Mouse (Mus musculus) forebrain, embryonic 15.5 days (tissue): Measurements from ENCODE around the gene Dtx1. TPM values are rescaled to one million over a fixed set of nuclear protein-coding genes. Genes with fewer than 3 reads are reported as not detected.
A peak's percentile ranks its signal among the peaks of the same experiment; 100 is the strongest.

Experiments used
- ATAC-seq: fragments of 200-750 bp; cut with Nextera tagmentation; replicated peaks from 2 replicates; pipeline ENCODE4 v1.8.0; 2017; ENCODE audit warnings: mild to moderate bottlenecking, moderate TSS enrichment, moderate library complexity
- H3K27ac ChIP-seq: fragments of 300-500 bp; sonication (generic); replicated peaks from 2 replicates; pipeline ENCODE4 v1.5.1; 2015; ENCODE audit warnings: mild to moderate bottlenecking, inconsistent platforms
- H3K27me3 ChIP-seq: fragments of 300-500 bp; sonication (generic); 2 replicates; pipeline ENCODE4 v1.6.1; 2015; ENCODE audit warnings: inconsistent platforms
- H3K36me3 ChIP-seq: fragments of 300-500 bp; sonication (generic); 2 replicates; pipeline ENCODE4 v1.6.1; 2015; ENCODE audit warnings: mild to moderate bottlenecking, inconsistent platforms
- H3K4me1 ChIP-seq: fragments of 300-500 bp; sonication (generic); 2 replicates; pipeline ENCODE4 v1.6.1; 2015; ENCODE audit warnings: inconsistent platforms
- H3K4me2 ChIP-seq: fragments of 300-500 bp; sonication (generic); replicated peaks from 2 replicates; pipeline ENCODE4 v1.6.1; 2015; ENCODE audit warnings: mild to moderate bottlenecking, inconsistent platforms
- H3K4me3 ChIP-seq: fragments of 300-500 bp; sonication (generic); 2 replicates; pipeline ENCODE4 v1.5.1; 2015; ENCODE audit warnings: mild to moderate bottlenecking, inconsistent platforms
- H3K9ac ChIP-seq: fragments of 300-500 bp; sonication (generic); replicated peaks from 2 replicates; pipeline ENCODE4 v1.6.1; 2015; ENCODE audit warnings: mild to moderate bottlenecking, inconsistent platforms
- H3K9me3 ChIP-seq: fragments of 300-500 bp; sonication (generic); 2 replicates; pipeline ENCODE4 v1.6.1; 2016; ENCODE audit warnings: inconsistent platforms
- WGBS: fragments of 180-500 bp; shearing (Covaris S2); methylation state at CpG from one replicate; pipeline ENCODE4 v1.1.7; 2015; ENCODE audit warnings: mixed read lengths; 5-methylcytosine and 5-hydroxymethylcytosine counted together
- polyA plus RNA-seq: library from polyadenylated mRNA; unstranded; fragments of >200 nt; fragmentation: Nextera tagmentation; extraction: Ambion mirVana; gene quantifications from 2 replicates; pipeline ENCODE4 v1.2.1, GENCODE M21; 2015

Dtx1 gene
- 48.2 and 52.8 TPM in 2 replicates for polyA plus RNA-seq

DNA sequence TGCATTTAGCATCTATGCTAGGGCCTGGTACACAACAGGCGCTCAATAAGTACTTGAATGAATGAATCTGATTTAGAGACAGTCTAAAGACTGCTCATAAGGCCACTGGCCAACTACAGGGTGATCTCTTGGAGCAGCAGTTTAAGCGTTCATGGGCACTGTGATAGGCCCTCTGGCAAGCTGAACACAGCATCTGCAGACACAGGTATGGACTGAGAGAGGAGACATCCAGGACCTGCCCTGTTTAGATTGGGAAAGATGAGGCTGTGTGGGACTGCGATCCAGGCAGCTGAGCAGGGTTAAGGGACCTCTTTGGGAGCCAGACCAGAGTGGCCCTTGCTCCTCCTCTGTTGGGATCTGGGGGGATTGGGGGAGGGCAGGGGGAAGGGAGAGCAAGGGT lies at the start of gene Dtx1:
Gene Dtx1, minus strand, starts transcription at position 101 of the 400 bp plus-strand sequence.
- Histone ChIP-seq H3K4me1 (peaks cover 57% of the 10 kb centered on the region), H3K36me3 (no peaks in the 10 kb centered on the region), H3K27ac (peak within 1 kb of the TSS; percentile 85), H3K9me3 (no peaks in the 10 kb centered on the region), H3K9ac (peak within 1 kb of the TSS; percentile 80), H3K4me3 (peak within 1 kb of the TSS; percentile 81), H3K4me2 (peak within 1 kb of the TSS; percentile 90), H3K27me3 (0 out of 2 replicates have a peak, but pooled peaks cover 3% of the 10 kb centered on the region)
- 0 out of 2 replicates have a peak, but pooled peaks have one; percentile 12 for ATAC-seq
- 30% methylated on average over 3 of the region's 3 CpGs for WGBS

DNA sequence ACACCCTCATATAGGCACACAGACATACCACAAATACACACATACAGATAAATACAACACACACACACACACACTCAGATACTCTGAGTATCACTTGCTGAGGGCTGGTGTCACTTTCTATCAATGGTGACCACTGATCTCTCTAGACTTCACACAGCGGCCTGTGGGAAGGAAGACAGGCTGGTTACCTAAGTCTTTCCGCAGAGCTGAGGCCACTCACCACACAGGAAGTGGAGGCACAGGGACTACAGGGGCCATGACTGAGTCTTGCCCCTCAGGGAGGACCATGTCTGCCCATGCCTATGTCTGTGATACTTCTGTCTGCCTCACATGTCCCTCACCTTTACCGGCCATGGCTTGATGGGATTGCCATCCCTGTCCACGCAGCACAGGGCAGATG lies 42.5 kb upstream of the Dtx1 start:
- ATAC-seq = no peak
- H3K27me3 ChIP-seq = no peaks in the 10 kb centered on the region

DNA sequence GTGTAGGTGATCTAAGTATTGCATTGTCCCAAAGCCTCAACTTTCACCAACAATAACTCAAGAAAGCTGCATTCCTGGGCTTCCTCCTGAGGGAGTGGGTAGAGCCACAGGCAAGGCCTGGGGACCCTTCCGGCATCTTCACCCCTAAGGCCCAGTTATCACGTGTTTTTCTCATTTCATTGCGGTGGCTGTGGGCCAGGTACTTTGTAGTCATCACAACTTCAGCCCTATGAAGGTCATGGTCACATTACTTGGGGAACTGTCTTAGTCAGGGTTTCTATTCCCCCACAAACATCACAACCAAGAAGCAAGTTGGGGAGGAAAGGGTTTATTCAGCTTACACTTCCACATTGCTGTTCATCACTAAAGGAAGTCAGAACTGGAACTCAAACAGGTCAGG lies 41.1 kb upstream of the Dtx1 start:
- Histone ChIP-seq H3K9me3 (no peaks in the 10 kb centered on the region), H3K27me3 (no peaks in the 10 kb centered on the region), H3K27ac (no peak overlapping the region), H3K9ac (no peak overlapping the region), H3K4me3 (no peak overlapping the region), H3K4me2 (no peak overlapping the region), H3K4me1 (no peaks in the 10 kb centered on the region), H3K36me3 (no peaks in the 10 kb centered on the region)
- 86% methylated on average over 3 of the region's 3 CpGs for WGBS
- ATAC-seq = no peak

More for the DNA sequence above, 42.5 kb upstream of the Dtx1 start:
- H3K4me2 ChIP-seq = no peak overlapping the region
- WGBS = 95% methylated on average over 4 of the region's 4 CpGs
- H3K9ac ChIP-seq = no peak overlapping the region
- H3K9me3 ChIP-seq = no peaks in the 10 kb centered on the region
- no peaks in the 10 kb centered on the region for H3K4me1 ChIP-seq
- H3K4me3 ChIP-seq = no peak overlapping the region
- H3K36me3 ChIP-seq = no peaks in the 10 kb centered on the region
- no peak overlapping the region for H3K27ac ChIP-seq

DNA sequence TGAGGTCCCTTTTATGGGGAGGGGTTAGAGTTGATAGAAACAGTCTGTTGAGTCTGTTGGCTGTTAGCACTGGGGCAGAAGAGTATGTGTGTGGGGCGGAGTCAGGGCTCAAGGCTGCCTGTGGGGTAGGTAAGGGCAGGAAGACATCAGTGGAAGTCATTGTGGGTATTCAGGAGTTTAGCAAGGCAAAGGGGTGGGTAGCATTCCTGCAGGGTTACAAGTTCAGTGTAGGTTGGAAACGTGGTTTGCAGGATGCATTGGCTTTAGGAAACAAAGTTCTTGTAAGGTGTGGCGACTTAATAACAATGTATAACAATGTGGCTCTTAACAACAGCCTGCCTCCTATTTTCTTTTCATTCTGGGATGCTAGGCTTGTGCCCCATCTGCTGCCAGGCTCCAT lies 39.5 kb upstream of the Dtx1 start:
- no peak overlapping the region for H3K4me3 ChIP-seq
- no peaks in the 10 kb centered on the region for H3K27me3 ChIP-seq
- no peaks in the 10 kb centered on the region for H3K9me3 ChIP-seq
- no peak for ATAC-seq
- no peaks in the 10 kb centered on the region for H3K36me3 ChIP-seq
- no peaks in the 10 kb centered on the region for H3K4me1 ChIP-seq
- 66% methylated on average over 3 of the region's 3 CpGs for WGBS
- H3K4me2 ChIP-seq = no peak overlapping the region
- H3K27ac ChIP-seq = no peak overlapping the region
- H3K9ac ChIP-seq = no peak overlapping the region

DNA sequence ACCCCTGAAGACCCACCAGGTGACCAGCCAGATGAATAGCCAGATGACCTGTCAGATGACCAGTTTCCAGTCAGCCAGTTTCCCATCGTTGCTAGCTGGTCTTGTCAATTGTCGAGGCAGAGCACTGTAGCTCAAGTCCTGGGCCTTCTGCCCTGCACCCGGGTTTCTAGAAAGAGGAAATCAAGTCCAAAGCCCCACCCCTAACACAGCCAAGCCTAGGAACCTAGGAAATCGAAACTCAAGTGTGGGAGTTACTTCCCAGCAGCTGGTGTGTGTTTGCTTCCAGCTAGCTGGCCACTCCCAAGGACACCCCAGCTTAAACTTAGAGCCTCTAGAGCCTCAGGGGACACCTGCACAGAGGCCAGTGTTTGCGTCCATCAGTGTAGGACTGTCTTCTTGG lies 38.0 kb upstream of the Dtx1 start, which contains the start of gene Oas2:
Gene Oas2, minus strand, starts transcription at position 166 of the 400 bp plus-strand sequence.
- H3K9ac ChIP-seq = no peak within 1 kb of the TSS
- no peaks in the 10 kb centered on the region for H3K4me1 ChIP-seq
- no peaks in the 10 kb centered on the region for H3K36me3 ChIP-seq
- H3K27me3 ChIP-seq = no peaks in the 10 kb centered on the region
- H3K4me3 ChIP-seq = no peak within 1 kb of the TSS
- no peak within 1 kb of the TSS for H3K27ac ChIP-seq
- no peak within 1 kb of the TSS for H3K4me2 ChIP-seq
- 75% methylated on average over 5 of the region's 5 CpGs for WGBS
- no peak for ATAC-seq
- no peaks in the 10 kb centered on the region for H3K9me3 ChIP-seq

DNA sequence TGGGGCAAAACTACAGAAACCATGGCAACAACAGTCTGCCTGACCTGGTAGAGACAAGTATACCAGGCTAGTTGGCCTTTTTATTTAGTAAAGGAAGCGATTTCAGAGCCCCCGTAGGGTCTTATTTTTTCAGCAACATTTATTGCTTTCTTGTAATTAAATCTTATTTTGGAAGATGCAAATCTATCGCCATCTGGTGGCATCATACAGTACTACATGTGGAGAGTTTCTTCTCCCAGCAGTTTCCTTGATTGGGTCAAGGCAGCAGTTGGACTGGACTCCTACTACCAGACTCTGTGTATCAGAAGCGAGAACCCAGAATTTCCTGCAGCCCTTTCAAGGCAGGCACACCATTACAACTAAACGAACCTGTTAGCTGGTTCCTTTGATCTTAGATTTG lies 34.7 kb upstream of the Dtx1 start:
- no peaks in the 10 kb centered on the region for H3K4me1 ChIP-seq
- H3K4me3 ChIP-seq = no peak overlapping the region
- no peaks in the 10 kb centered on the region for H3K27me3 ChIP-seq
- no peak overlapping the region for H3K9ac ChIP-seq
- no peak overlapping the region for H3K27ac ChIP-seq
- 8% methylated on average over 5 of the region's 5 CpGs for WGBS
- ATAC-seq = no peak
- no peak overlapping the region for H3K4me2 ChIP-seq
- H3K36me3 ChIP-seq = no peaks in the 10 kb centered on the region
- H3K9me3 ChIP-seq = no peaks in the 10 kb centered on the region

DNA sequence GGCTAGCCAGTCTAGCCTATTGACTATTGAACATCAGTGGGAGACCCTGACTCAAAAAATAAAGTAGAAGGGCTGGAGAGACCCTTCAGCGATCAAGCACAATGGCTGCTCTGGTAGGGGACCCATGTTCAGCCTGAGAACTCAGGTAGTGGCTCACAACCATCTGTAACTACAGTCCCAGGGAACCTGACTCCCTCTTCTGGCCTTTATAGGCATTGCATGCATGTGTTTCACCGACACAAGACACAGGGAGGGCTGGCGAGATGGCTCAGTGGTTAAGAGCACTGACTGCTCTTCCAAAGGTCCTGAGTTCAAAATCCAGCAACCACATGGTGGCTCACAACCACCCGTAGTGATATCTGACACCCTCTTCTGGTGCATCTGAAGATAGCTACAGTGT lies 30.4 kb upstream of the Dtx1 start:
- no peak overlapping the region for H3K27ac ChIP-seq
- H3K4me1 ChIP-seq = no peaks in the 10 kb centered on the region
- H3K9ac ChIP-seq = no peak overlapping the region
- no peak for ATAC-seq
- H3K4me2 ChIP-seq = no peak overlapping the region
- no peak overlapping the region for H3K4me3 ChIP-seq
- H3K9me3 ChIP-seq = no peaks in the 10 kb centered on the region
- H3K36me3 ChIP-seq = no peaks in the 10 kb centered on the region
- H3K27me3 ChIP-seq = no peaks in the 10 kb centered on the region
- 28% methylated on average over 4 of the region's 4 CpGs for WGBS

DNA sequence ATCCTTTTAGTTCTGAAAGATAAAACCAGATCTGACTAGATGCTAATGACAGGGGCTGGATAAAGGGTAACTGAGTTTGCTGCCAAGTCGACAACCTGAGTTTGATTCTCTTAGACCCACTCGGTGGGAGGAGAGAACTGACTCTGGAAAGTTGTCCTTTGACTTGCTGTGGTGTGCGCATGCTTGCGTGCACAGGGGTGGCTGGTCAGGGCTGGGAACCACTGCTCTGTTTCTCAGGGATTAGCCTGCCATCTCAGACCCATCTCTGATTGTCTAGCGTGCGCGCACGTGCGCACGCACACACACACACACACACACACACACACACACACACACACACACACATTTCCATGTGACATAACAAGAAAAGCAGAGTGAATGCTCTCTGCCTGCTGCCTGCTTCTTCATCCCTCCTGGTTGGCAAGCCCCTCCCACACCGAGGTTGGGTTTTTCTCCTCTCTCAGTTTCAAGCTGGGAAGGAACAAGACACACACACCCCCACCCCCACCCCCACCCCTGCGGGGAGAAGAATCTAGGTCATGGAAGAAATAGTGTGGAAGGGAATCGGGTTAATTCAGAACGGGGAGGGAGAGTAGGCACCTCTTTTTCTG lies 22.8 kb upstream of the Dtx1 start:
- Histone ChIP-seq H3K4me2 (no peak overlapping the region), H3K4me3 (no peak overlapping the region), H3K27me3 (no peaks in the 10 kb centered on the region), H3K9me3 (no peaks in the 10 kb centered on the region), H3K27ac (no peak overlapping the region), H3K9ac (no peak overlapping the region), H3K36me3 (no peaks in the 10 kb centered on the region), H3K4me1 (0 out of 2 replicates have a peak, but pooled peaks cover under 1% of the 10 kb centered on the region)
- WGBS = 49% methylated on average over 14 of the region's 14 CpGs
- no peak for ATAC-seq

DNA sequence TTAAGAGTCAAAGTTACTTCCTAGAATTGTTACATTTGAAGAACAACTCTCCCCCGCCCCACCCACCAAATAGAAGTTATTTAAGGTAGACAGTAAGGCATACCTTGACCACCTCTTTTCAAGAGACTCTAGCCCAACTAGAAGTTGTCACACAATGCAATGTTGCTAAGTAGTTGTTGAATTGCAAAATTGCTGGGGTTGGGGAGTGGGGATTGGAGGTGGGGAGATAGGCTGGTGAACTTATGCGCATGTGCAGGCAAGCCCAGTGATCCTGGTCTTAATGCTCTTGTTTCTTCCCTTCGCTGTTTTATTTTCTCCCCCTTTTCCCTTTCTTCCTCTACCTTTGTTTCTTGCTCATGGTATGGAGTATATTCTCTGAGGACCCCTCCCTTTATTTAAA lies 22.0 kb upstream of the Dtx1 start:
- no peak overlapping the region for H3K9ac ChIP-seq
- WGBS = 95% methylated on average over 3 of the region's 3 CpGs
- ATAC-seq = no peak
- no peak overlapping the region for H3K4me3 ChIP-seq
- H3K4me2 ChIP-seq = no peak overlapping the region
- H3K27ac ChIP-seq = no peak overlapping the region
- H3K36me3 ChIP-seq = no peaks in the 10 kb centered on the region
- no peaks in the 10 kb centered on the region for H3K27me3 ChIP-seq
- no peaks in the 10 kb centered on the region for H3K9me3 ChIP-seq
- 0 out of 2 replicates have a peak, but pooled peaks cover 5% of the 10 kb centered on the region for H3K4me1 ChIP-seq

DNA sequence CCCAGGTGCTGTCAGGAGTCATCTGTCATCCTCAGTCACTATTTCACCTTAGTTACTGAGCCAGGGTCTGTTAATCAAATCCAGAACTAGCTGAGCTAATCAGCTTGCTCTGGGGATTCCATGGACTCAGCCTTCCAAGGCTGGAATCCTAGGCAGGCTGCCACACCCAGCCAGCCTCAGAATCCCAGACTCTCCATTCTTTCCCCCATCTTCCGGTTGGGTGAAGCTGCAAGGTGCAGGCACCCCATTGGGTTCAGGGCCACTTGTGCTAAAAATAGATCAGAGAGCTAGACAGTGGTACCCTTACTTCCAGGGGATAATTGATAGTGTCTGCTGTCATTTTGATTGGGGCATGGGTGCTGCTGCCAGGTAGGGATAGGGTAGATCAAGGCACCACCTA lies 21.0 kb upstream of the Dtx1 start:
- no peak overlapping the region for H3K4me2 ChIP-seq
- no peaks in the 10 kb centered on the region for H3K27me3 ChIP-seq
- H3K9ac ChIP-seq = no peak overlapping the region
- WGBS = 37% methylated on average over 1 of the region's 1 CpGs
- H3K4me3 ChIP-seq = no peak overlapping the region
- H3K27ac ChIP-seq = no peak overlapping the region
- ATAC-seq = no peak
- no peaks in the 10 kb centered on the region for H3K9me3 ChIP-seq
- no peaks in the 10 kb centered on the region for H3K36me3 ChIP-seq
- 0 out of 2 replicates have a peak, but pooled peaks cover 5% of the 10 kb centered on the region for H3K4me1 ChIP-seq

DNA sequence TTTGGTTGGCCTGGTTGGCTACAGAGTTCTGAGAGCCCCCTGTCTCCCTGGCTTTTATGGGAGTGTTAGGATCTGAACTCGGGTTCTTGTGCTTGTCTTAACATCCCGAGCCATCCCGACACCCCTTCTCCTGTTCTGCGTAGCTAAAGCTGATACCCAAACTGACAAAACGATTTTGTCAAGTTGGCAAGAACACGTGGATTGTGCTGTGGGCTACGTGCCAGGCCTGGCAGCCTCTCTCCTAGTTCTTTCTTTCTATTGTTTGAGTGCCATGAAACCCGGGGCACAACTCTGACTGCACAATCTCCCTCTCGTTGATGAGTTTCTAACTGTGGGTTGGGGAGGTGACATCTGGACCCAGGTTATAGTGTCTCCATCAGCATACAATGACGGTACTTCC lies 17.6 kb upstream of the Dtx1 start:
- 27% methylated on average over 10 of the region's 10 CpGs for WGBS
- no peak overlapping the region for H3K9ac ChIP-seq
- H3K27me3 ChIP-seq = no peaks in the 10 kb centered on the region
- ATAC-seq = no peak
- 0 out of 2 replicates have a peak, but pooled peaks cover 5% of the 10 kb centered on the region for H3K4me1 ChIP-seq
- no peaks in the 10 kb centered on the region for H3K9me3 ChIP-seq
- no peak overlapping the region for H3K4me2 ChIP-seq
- H3K27ac ChIP-seq = no peak overlapping the region
- H3K36me3 ChIP-seq = no peaks in the 10 kb centered on the region
- no peak overlapping the region for H3K4me3 ChIP-seq

DNA sequence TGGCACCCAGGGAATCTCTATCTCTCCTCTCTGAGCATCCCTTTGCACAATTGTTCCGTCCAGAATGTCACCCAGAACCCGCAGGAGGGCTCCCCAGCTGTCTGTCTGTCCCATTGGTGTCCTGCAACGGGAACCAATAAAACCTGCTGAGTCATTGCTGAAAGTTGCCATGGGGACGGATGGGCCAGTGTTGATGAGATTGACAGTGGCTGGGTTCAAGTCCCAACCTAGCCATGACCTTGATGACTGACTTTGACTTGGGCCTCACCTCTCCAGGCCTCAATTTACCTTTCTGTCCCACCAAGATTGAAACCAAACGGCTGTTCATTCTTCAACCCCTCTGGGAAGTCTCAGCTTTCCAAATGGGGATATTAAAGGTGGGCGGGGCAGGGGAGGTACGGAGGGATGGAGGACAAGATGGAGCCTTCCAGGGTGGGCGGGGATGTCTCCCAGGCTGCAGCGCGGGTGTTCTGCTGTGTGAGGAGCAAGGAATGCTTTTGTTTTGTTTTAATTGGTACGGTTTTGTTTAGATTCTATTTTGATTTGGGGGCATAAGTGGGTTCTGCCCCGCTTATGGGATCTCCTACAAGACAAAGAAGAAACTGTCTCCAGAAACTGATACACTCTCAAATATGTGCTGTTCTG lies 14.2 kb upstream of the Dtx1 start:
- no peak for ATAC-seq
- H3K27me3 ChIP-seq = no peaks in the 10 kb centered on the region
- 57% methylated on average over 12 of the region's 12 CpGs for WGBS

More for the DNA sequence above, 14.2 kb upstream of the Dtx1 start:
- Histone ChIP-seq H3K9ac (no peak overlapping the region), H3K4me3 (no peak overlapping the region), H3K36me3 (no peaks in the 10 kb centered on the region), H3K27ac (no peak overlapping the region), H3K4me1 (0 out of 2 replicates have a peak, but pooled peaks cover 5% of the 10 kb centered on the region), H3K9me3 (no peaks in the 10 kb centered on the region), H3K4me2 (no peak overlapping the region)
